Mouse (Mus musculus): ENCODE data around the gene Epha4. TPM values are rescaled to one million over a fixed set of nuclear protein-coding genes. Genes with fewer than 3 reads are reported as not detected.
A peak's percentile ranks its signal among the peaks of the same experiment; 100 is the strongest.

The Epha4 gene
- polyA plus RNA-seq, 1 experiment from 2014 or later = 24.0 TPM

GRCm38 (mm10) chr1:77506038-77506855 is 8.6 kb downstream of the Epha4 start:
- Histone ChIP-seq H3K4me1 (ENCODE audit: control insufficient read depth, insufficient read depth, low read length) (peaks cover 16% of the 10 kb centered on the region), H3K4me2 (replicated peaks; ENCODE audit: low read depth, low read length) (peak overlapping the region; percentile 19), H3K36me3 (ENCODE audit: control insufficient read depth, insufficient read depth, low read length) (peaks cover 19% of the 10 kb centered on the region; the same call in 1 of the 2 replicates), H3K9me3 (ENCODE audit: control insufficient read depth, low read length) (no peaks in the 10 kb centered on the region), H3K27me3 (ENCODE audit: control insufficient read depth, insufficient read depth, low read length) (no peaks in the 10 kb centered on the region), H3K4me3 (ENCODE audit: low read length) (no peak overlapping the region; the same call in 1 of the 2 replicates), H3K9ac (ENCODE audit: low read depth, low read length) (no peak overlapping the region), H3K27ac (ENCODE audit: low read depth, low read length) (no peak overlapping the region)
- no peak for ATAC-seq (ENCODE audit: low FRiP score, low TSS enrichment)
- WGBS = 54% methylated on average over 21 of the region's 21 CpGs

GRCm38 (mm10) chr1:77505263-77505662 is 9.6 kb downstream of the Epha4 start:
- ATAC-seq (ENCODE audit: low FRiP score, low TSS enrichment) = no peak
- H3K4me1 ChIP-seq (ENCODE audit: control insufficient read depth, insufficient read depth, low read length) = peaks cover 15% of the 10 kb centered on the region; the same call in 1 of the 2 replicates
- H3K4me2 ChIP-seq (replicated peaks; ENCODE audit: low read depth, low read length) = no peak overlapping the region
- H3K9ac ChIP-seq (ENCODE audit: low read depth, low read length) = no peak overlapping the region
- no peak overlapping the region; the same call in 1 of the 2 replicates for H3K4me3 ChIP-seq (ENCODE audit: low read length)
- no peak overlapping the region for H3K27ac ChIP-seq (ENCODE audit: low read depth, low read length)
- no peaks in the 10 kb centered on the region for H3K27me3 ChIP-seq (ENCODE audit: control insufficient read depth, insufficient read depth, low read length)
- no peaks in the 10 kb centered on the region for H3K9me3 ChIP-seq (ENCODE audit: control insufficient read depth, low read length)
- WGBS = 79% methylated on average over 8 of the region's 8 CpGs
- H3K36me3 ChIP-seq (ENCODE audit: control insufficient read depth, insufficient read depth, low read length) = peaks cover 19% of the 10 kb centered on the region; the same call in 1 of the 2 replicates

- no peaks in the 10 kb centered on the region for H3K9me3 ChIP-seq (ENCODE audit: control insufficient read depth, low read length)
- H3K36me3 ChIP-seq (ENCODE audit: control insufficient read depth, insufficient read depth, low read length) = peaks cover 19% of the 10 kb centered on the region; the same call in 1 of the 2 replicates
- no peak overlapping the region for H3K4me3 ChIP-seq (ENCODE audit: low read length)
- no peaks in the 10 kb centered on the region for H3K27me3 ChIP-seq (ENCODE audit: control insufficient read depth, insufficient read depth, low read length)
- 67% methylated on average over 2 of the region's 2 CpGs for WGBS
- no peak overlapping the region for H3K4me2 ChIP-seq (replicated peaks; ENCODE audit: low read depth, low read length)
- no peak overlapping the region for H3K9ac ChIP-seq (ENCODE audit: low read depth, low read length)
- no peak overlapping the region for H3K27ac ChIP-seq (ENCODE audit: low read depth, low read length)
- peaks cover 15% of the 10 kb centered on the region; the same call in 1 of the 2 replicates for H3K4me1 ChIP-seq (ENCODE audit: control insufficient read depth, insufficient read depth, low read length)
- no peak for ATAC-seq (ENCODE audit: low FRiP score, low TSS enrichment)
Observed at GRCm38 (mm10) chr1:77504813-77505212, 10.1 kb downstream of the Epha4 start.

GRCm38 (mm10) chr1:77503711-77504181 is 11.1 kb downstream of the Epha4 start:
- H3K4me2 ChIP-seq (replicated peaks; ENCODE audit: low read depth, low read length) = no peak overlapping the region
- no peak overlapping the region for H3K4me3 ChIP-seq (ENCODE audit: low read length)
- H3K27ac ChIP-seq (ENCODE audit: low read depth, low read length) = no peak overlapping the region
- H3K9me3 ChIP-seq (ENCODE audit: control insufficient read depth, low read length) = no peaks in the 10 kb centered on the region
- H3K27me3 ChIP-seq (ENCODE audit: control insufficient read depth, insufficient read depth, low read length) = no peaks in the 10 kb centered on the region
- ATAC-seq (ENCODE audit: low FRiP score, low TSS enrichment) = no peak
- peaks cover 16% of the 10 kb centered on the region; the same call in 1 of the 2 replicates for H3K36me3 ChIP-seq (ENCODE audit: control insufficient read depth, insufficient read depth, low read length)
- no peak overlapping the region for H3K9ac ChIP-seq (ENCODE audit: low read depth, low read length)
- 73% methylated on average over 8 of the region's 8 CpGs for WGBS
- peaks cover 15% of the 10 kb centered on the region; the same call in 1 of the 2 replicates for H3K4me1 ChIP-seq (ENCODE audit: control insufficient read depth, insufficient read depth, low read length)

GRCm38 (mm10) chr1:77502554-77503119 is 12.3 kb downstream of the Epha4 start:
- no peak for ATAC-seq (ENCODE audit: low FRiP score, low TSS enrichment)
- Histone ChIP-seq H3K27me3 (ENCODE audit: control insufficient read depth, insufficient read depth, low read length) (no peaks in the 10 kb centered on the region), H3K4me1 (ENCODE audit: control insufficient read depth, insufficient read depth, low read length) (peaks cover 10% of the 10 kb centered on the region; the same call in 1 of the 2 replicates), H3K36me3 (ENCODE audit: control insufficient read depth, insufficient read depth, low read length) (peaks cover 16% of the 10 kb centered on the region; the same call in 1 of the 2 replicates), H3K4me2 (replicated peaks; ENCODE audit: low read depth, low read length) (no peak overlapping the region), H3K9ac (ENCODE audit: low read depth, low read length) (no peak overlapping the region), H3K27ac (ENCODE audit: low read depth, low read length) (no peak overlapping the region), H3K4me3 (ENCODE audit: low read length) (no peak overlapping the region), H3K9me3 (ENCODE audit: control insufficient read depth, low read length) (no peaks in the 10 kb centered on the region)
- WGBS = 28% methylated on average over 11 of the region's 11 CpGs

- WGBS = 74% methylated on average over 13 of the region's 13 CpGs
- no peak overlapping the region for H3K9ac ChIP-seq (ENCODE audit: low read depth, low read length)
- no peak overlapping the region for H3K4me3 ChIP-seq (ENCODE audit: low read length)
- no peak for ATAC-seq (ENCODE audit: low FRiP score, low TSS enrichment)
- H3K36me3 ChIP-seq (ENCODE audit: control insufficient read depth, insufficient read depth, low read length) = peaks cover 10% of the 10 kb centered on the region; the same call in 1 of the 2 replicates
- no peaks in the 10 kb centered on the region for H3K27me3 ChIP-seq (ENCODE audit: control insufficient read depth, insufficient read depth, low read length)
- peaks cover 12% of the 10 kb centered on the region for H3K4me1 ChIP-seq (ENCODE audit: control insufficient read depth, insufficient read depth, low read length)
- no peaks in the 10 kb centered on the region for H3K9me3 ChIP-seq (ENCODE audit: control insufficient read depth, low read length)
- H3K27ac ChIP-seq (ENCODE audit: low read depth, low read length) = no peak overlapping the region
- H3K4me2 ChIP-seq (replicated peaks; ENCODE audit: low read depth, low read length) = no peak overlapping the region
Observed at GRCm38 (mm10) chr1:77501363-77501933, 13.4 kb downstream of the Epha4 start.

- Histone ChIP-seq H3K27me3 (ENCODE audit: control insufficient read depth, insufficient read depth, low read length) (no peaks in the 10 kb centered on the region), H3K9me3 (ENCODE audit: control insufficient read depth, low read length) (no peaks in the 10 kb centered on the region), H3K4me2 (replicated peaks; ENCODE audit: low read depth, low read length) (no peak overlapping the region), H3K9ac (ENCODE audit: low read depth, low read length) (no peak overlapping the region), H3K4me1 (ENCODE audit: control insufficient read depth, insufficient read depth, low read length) (peaks cover 11% of the 10 kb centered on the region; the same call in 1 of the 2 replicates), H3K27ac (ENCODE audit: low read depth, low read length) (no peak overlapping the region), H3K4me3 (ENCODE audit: low read length) (no peak overlapping the region), H3K36me3 (ENCODE audit: control insufficient read depth, insufficient read depth, low read length) (no peaks in the 10 kb centered on the region)
- no peak for ATAC-seq (ENCODE audit: low FRiP score, low TSS enrichment)
- 68% methylated on average over 4 of the region's 4 CpGs for WGBS
Observed at GRCm38 (mm10) chr1:77497506-77497905, 17.4 kb downstream of the Epha4 start.

GRCm38 (mm10) chr1:77496468-77497181 is 18.3 kb downstream of the Epha4 start:
- H3K4me1 ChIP-seq (ENCODE audit: control insufficient read depth, insufficient read depth, low read length) = peaks cover 11% of the 10 kb centered on the region; the same call in 1 of the 2 replicates
- ATAC-seq (ENCODE audit: low FRiP score, low TSS enrichment) = no peak
- no peaks in the 10 kb centered on the region for H3K9me3 ChIP-seq (ENCODE audit: control insufficient read depth, low read length)
- no peak overlapping the region; the same call in 1 of the 2 replicates for H3K4me2 ChIP-seq (replicated peaks; ENCODE audit: low read depth, low read length)
- H3K4me3 ChIP-seq (ENCODE audit: low read length) = no peak overlapping the region
- H3K27me3 ChIP-seq (ENCODE audit: control insufficient read depth, insufficient read depth, low read length) = no peaks in the 10 kb centered on the region
- no peaks in the 10 kb centered on the region for H3K36me3 ChIP-seq (ENCODE audit: control insufficient read depth, insufficient read depth, low read length)
- H3K9ac ChIP-seq (ENCODE audit: low read depth, low read length) = no peak overlapping the region
- no peak overlapping the region for H3K27ac ChIP-seq (ENCODE audit: low read depth, low read length)
- 36% methylated on average over 11 of the region's 11 CpGs for WGBS
